Mouse (Mus musculus) thymus, adult 2 months (tissue): ENCODE data around the gene Abhd12.

Source experiments
- CTCF ChIP-seq: fragments of 200-500 bp; IDR thresholded peaks from 2 replicates; pipeline ENCODE4 v1.5.1; 2012; ENCODE audit warnings: mild to moderate bottlenecking, control low read depth, low read length, moderate library complexity, borderline replicate concordance; ENCODE audit not compliant: control insufficient read depth, poor library complexity, insufficient read depth; ENCODE audit errors: extremely low read depth
- POLR2A ChIP-seq: fragments of 200-500 bp; IDR thresholded peaks from 2 replicates; pipeline ENCODE4 v1.6.1; 2012; ENCODE audit warnings: mild to moderate bottlenecking, low read length, control low read depth, moderate library complexity; ENCODE audit not compliant: control insufficient read depth, poor library complexity, insufficient read depth; ENCODE audit errors: extremely low read depth

DNA sequence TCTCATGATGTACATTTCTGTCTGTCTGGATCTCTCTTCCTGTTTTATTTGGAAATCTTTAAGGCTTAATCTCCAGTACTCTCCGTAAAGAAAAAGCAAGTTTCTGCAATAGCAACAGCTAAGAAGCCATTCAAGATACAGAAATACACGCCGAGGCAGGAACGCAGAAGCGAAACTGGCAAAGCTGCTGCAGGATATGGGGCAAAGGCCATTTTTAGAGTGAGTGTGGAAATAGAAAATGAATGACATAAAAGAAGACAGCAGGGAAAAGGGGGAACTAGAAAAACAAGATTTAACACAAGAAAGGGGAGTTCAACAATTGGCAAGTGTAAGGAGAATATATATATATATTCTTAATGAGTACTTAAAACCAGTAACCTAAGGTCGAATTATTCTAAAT, 17.2 kb upstream of the Abhd12 start:
- TF ChIP-seq POLR2A (no peak), CTCF (no peak)
